Mouse (Mus musculus): ENCODE results near the gene Swap70. TPM values are rescaled to one million over a fixed set of nuclear protein-coding genes. Genes with fewer than 3 reads are reported as not detected.

The Swap70 gene
- total RNA-seq, 2 experiments from 2014 or later = 18.6 to 38.6 TPM

- no peak for ATAC-seq (replicated peaks; ENCODE audit: low FRiP score, low TSS enrichment, poor library complexity, severe bottlenecking)
These were observed 75.5 kb downstream of the Swap70 start for GRCm38 (mm10) chr7:110296889-110297603.

DNA sequence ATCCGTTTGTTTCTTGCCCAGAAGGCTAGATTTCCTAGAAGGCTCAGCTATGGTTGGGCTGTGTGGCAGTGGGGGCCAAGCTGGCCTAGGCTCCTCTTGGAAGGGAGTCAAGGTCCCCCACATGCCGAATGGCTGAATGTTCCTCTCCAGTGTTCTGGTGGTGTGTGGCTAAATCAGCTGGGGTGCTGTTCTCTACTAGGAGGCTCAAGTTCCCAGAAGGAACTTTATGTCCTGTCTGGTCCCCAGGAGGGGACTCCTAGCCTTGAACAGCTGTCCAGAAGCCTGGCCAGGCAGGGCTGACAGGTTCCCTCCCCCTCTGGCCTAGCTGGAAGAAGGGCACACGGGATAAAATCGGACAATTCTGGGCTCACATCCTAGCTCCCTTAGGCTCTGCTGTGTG is 76.1 kb downstream of the Swap70 start:
- no peak for ATAC-seq (replicated peaks; ENCODE audit: low FRiP score, low TSS enrichment, poor library complexity, severe bottlenecking)

- ATAC-seq (replicated peaks; ENCODE audit: low FRiP score, low TSS enrichment, poor library complexity, severe bottlenecking) = no peak
These were observed 76.6 kb downstream of the Swap70 start for GRCm38 (mm10) chr7:110298090-110298489.

DNA sequence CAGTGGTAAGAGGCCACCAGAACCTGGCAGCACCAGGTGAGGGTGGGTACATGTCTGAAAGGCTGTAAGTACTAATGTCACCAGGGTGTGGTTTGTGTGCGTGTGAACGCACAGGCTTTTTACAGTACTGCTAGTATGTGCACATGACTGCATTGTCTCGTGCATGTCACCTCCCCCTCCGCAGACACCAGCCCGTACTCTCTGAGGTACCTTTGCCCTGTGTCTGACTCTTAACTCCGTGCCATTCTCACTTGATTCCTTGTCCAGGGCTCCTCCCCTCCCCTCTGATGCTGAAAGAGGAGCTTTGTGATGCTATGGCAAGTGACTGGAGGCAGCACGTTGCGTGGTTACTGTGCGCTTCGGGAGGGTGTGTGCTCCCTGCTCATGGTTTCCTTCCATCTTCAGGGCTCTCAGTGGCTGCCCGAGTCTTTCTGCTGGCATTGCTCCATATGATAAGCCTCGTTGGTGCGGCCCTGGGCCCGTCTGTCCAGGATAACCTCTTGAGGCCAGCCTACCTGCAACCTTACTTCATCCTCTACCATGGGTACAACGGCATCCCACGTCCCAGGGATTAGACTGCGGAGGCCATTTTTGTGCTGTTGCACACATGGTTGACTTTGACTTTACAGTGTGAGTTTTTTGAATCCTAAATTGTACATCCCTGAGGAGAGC is 77.4 kb downstream of the Swap70 start:
- ATAC-seq (replicated peaks; ENCODE audit: low FRiP score, low TSS enrichment, poor library complexity, severe bottlenecking) = no peak

DNA sequence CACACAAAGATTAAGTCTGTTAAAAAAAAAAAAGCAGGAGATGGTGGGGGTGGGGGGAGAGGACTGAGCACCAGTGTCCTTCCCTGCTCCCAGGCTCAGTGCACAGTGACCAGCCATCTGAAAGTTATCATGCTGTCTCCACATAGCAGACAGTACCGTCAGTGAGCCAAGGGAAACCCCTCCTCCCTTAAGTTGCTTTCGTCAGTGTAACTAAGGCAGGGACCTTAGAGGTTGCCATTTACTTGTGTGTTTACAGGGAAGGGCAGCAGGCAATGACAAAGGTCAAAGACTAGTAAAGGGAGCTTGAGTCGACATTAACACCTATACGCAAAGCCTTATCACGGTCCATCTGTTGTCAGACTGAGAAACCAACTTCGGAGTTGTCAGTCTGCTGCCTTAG is 81.4 kb downstream of the Swap70 start:
- ATAC-seq (replicated peaks; ENCODE audit: low FRiP score, low TSS enrichment, poor library complexity, severe bottlenecking) = no peak

GRCm38 (mm10) chr7:110305486-110305885 is 84.0 kb downstream of the Swap70 start:
- no peak for ATAC-seq (replicated peaks; ENCODE audit: low FRiP score, low TSS enrichment, poor library complexity, severe bottlenecking)

- ATAC-seq (replicated peaks; ENCODE audit: low FRiP score, low TSS enrichment, poor library complexity, severe bottlenecking) = no peak
These were observed 84.8 kb downstream of the Swap70 start for GRCm38 (mm10) chr7:110306281-110306680.

- no peak for ATAC-seq (replicated peaks; ENCODE audit: low FRiP score, low TSS enrichment, poor library complexity, severe bottlenecking)
These were observed 86.2 kb downstream of the Swap70 start for GRCm38 (mm10) chr7:110307741-110308140.

DNA sequence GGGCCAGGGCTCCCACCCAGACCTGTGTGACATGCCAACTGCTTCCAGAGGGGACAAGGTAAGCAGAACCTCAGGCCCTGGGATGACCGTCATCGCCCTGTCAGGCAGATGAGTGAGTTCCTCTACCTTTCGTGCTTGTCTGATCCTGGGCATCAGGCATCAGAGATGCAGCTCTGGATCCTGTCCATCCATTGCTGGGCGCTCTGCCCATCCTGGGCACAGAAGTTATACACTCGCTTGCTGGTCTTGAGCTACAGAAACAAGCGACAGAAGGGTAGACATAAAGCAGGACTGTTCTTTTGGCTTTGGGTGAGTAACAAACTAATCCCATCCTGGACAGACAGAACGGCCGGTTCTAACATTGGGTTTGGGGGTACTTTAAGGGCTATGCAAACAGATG is 87.7 kb downstream of the Swap70 start:
- ATAC-seq (replicated peaks; ENCODE audit: low FRiP score, low TSS enrichment, poor library complexity, severe bottlenecking) = no peak

GRCm38 (mm10) chr7:110313392-110314055 is 92.0 kb downstream of the Swap70 start:
- ATAC-seq (replicated peaks; ENCODE audit: low FRiP score, low TSS enrichment, poor library complexity, severe bottlenecking) = peak; percentile 35

GRCm38 (mm10) chr7:110314401-110314890 is 92.9 kb downstream of the Swap70 start:
- ATAC-seq (replicated peaks; ENCODE audit: low FRiP score, low TSS enrichment, poor library complexity, severe bottlenecking) = no peak

DNA sequence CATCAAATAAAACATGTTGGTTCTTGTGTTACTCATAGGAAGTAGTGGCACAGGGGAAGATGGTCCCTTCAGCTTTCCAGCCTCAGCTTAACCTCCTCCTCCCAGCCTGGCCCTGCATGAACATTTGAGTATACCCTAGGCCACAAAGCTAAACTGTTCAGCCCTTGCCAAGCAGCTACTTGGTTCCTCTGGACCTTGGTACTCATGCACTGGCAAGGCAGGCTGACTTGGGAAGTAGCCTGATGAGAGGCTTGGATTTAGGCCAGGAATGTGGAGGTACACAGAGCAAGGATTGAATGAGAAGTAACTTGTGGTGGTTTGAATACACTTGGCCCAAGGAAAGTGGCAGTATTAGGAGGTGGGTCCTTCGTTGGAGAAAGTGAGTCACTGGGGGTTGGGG is 93.8 kb downstream of the Swap70 start:
- no peak for ATAC-seq (replicated peaks; ENCODE audit: low FRiP score, low TSS enrichment, poor library complexity, severe bottlenecking)

DNA sequence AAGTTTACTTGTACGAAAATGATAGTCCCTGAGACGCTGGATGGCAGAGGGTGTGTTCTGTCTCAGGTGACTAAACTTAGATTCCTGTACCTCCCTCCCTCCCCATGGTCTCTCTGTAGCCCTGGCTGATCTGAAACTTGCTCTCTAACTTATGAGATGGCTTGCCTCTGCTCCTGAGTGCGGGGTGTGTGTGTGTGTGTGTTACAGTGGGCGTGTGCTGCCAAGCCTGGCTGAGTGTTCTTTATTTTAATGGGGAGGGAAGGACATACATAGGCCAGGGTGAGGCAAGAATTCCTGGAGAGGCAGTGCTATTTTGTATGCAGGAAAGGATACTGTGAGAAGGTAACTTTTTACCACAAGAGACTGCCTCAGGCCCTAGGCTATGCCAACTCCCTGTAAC is 95.9 kb downstream of the Swap70 start:
- ATAC-seq (replicated peaks; ENCODE audit: low FRiP score, low TSS enrichment, poor library complexity, severe bottlenecking) = no peak

GRCm38 (mm10) chr7:110318971-110319519 is 97.5 kb downstream of the Swap70 start:
- ATAC-seq (replicated peaks; ENCODE audit: low FRiP score, low TSS enrichment, poor library complexity, severe bottlenecking) = 0 out of 2 replicates have a peak, but pooled peaks have one; percentile 44

GRCm38 (mm10) chr7:110321106-110321505 is 99.6 kb downstream of the Swap70 start:
- ATAC-seq (replicated peaks; ENCODE audit: low FRiP score, low TSS enrichment, poor library complexity, severe bottlenecking) = no peak

DNA sequence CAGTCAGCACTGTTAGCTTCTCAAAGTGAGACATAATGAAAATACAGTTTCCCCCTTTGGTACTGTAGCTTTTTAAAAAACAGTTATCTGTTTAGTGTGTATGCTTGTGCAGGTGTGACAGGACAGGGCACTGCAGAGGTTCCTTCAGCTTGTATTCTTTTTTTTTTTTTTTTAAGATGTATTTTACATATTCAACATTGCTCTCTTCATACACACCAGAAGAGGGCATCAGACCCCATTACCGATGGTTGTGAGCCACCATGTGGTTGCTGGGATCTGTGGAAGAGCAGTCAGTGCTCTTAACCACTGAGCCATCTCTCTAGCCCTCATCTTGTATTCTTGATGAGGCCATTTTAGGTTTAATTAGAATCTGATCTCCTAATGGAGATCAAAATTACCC is 103.3 kb downstream of the Swap70 start:
- ATAC-seq (replicated peaks; ENCODE audit: low FRiP score, low TSS enrichment, poor library complexity, severe bottlenecking) = no peak

DNA sequence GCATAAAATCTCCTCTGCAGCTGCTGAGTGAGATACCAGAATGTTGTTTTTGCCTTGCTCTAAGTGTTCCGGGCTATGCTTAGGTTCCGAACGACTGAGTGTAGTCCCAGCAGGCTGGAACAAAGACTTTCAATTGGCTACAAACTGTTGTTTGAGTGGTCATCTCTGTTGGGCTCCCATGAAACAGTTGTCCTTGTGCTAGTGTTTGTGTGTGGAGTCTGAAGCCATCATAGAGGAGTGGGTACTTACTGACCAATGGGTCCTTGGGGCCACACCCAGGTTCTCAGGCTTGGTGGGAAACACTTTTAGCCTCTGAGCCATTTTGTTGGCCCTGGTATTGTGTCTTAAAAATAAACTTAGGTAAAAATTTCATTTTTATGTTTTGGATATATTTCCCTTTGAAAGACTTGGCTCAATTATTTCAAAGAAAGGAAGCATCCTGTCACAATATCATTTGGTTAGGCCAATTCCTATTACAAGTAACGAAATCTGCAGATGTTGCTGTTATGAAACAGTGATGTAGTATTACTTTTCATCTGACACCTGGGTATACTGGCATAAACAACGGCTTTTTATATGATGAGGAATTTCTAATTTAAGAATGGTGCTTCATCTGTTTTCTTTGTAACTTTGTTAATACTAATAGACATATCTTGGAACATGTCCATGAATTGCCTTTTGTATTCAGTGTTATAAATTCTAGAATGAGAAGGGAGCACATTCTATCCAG is 104.0 kb downstream of the Swap70 start:
- ATAC-seq (replicated peaks; ENCODE audit: low FRiP score, low TSS enrichment, poor library complexity, severe bottlenecking) = no peak

Measured in megakaryocyte-erythroid progenitor cell, adult 5-6 weeks (primary cell).